Mouse (Mus musculus): Measurements from ENCODE around the gene Kif1b.

Gene Kif1b

GRCm38 (mm10) chr4:149314275-149314837, 6.9 kb upstream of the Kif1b start:
- no peak for DNase-seq (ENCODE audit: low read depth)

- no peak for DNase-seq (ENCODE audit: low read depth)
Measured at GRCm38 (mm10) chr4:149313558-149314253, 6.2 kb upstream of the Kif1b start.

GRCm38 (mm10) chr4:149311996-149312395, 4.5 kb upstream of the Kif1b start:
- no peak for DNase-seq (ENCODE audit: low read depth)

- DNase-seq (ENCODE audit: low read depth), result no peak
Measured at GRCm38 (mm10) chr4:149308491-149308820, 963 bp upstream of the Kif1b start.

GRCm38 (mm10) chr4:149306712-149307595, 539 bp downstream of the Kif1b start:
- peak; percentile 35 for DNase-seq (ENCODE audit: low read depth)

- DNase-seq (ENCODE audit: low read depth), result no peak
Measured at GRCm38 (mm10) chr4:149305761-149306711, 1.5 kb downstream of the Kif1b start.

GRCm38 (mm10) chr4:149304466-149304865, 3.0 kb downstream of the Kif1b start:
- no peak for DNase-seq (ENCODE audit: low read depth)

GRCm38 (mm10) chr4:149303502-149303901, 4.0 kb downstream of the Kif1b start:
- DNase-seq (ENCODE audit: low read depth), result no peak

- no peak for DNase-seq (ENCODE audit: low read depth)
Measured at GRCm38 (mm10) chr4:149302751-149303150, 4.7 kb downstream of the Kif1b start.

GRCm38 (mm10) chr4:149302136-149302535, 5.4 kb downstream of the Kif1b start:
- DNase-seq (ENCODE audit: low read depth), result no peak

GRCm38 (mm10) chr4:149296501-149296900, 11.0 kb downstream of the Kif1b start:
- DNase-seq (ENCODE audit: low read depth), result no peak

- no peak for DNase-seq (ENCODE audit: low read depth)
Measured at GRCm38 (mm10) chr4:149292984-149293383, 14.5 kb downstream of the Kif1b start.

- DNase-seq (ENCODE audit: low read depth), result no peak
Measured at GRCm38 (mm10) chr4:149291061-149291460, 16.4 kb downstream of the Kif1b start.

- DNase-seq (ENCODE audit: low read depth), result no peak
Measured at GRCm38 (mm10) chr4:149290157-149290750, 17.2 kb downstream of the Kif1b start.

GRCm38 (mm10) chr4:149286287-149287137, 21.0 kb downstream of the Kif1b start:
- no peak for DNase-seq (ENCODE audit: low read depth)

- DNase-seq (ENCODE audit: low read depth), result no peak
Measured at GRCm38 (mm10) chr4:149285691-149286090, 21.8 kb downstream of the Kif1b start.

GRCm38 (mm10) chr4:149283018-149283417, 24.5 kb downstream of the Kif1b start:
- DNase-seq (ENCODE audit: low read depth), result no peak

- no peak for DNase-seq (ENCODE audit: low read depth)
Measured at GRCm38 (mm10) chr4:149282025-149282738, 25.3 kb downstream of the Kif1b start.

- DNase-seq (ENCODE audit: low read depth), result peak; percentile 69
Measured at GRCm38 (mm10) chr4:149277571-149277970, 29.9 kb downstream of the Kif1b start.

- DNase-seq (ENCODE audit: low read depth), result no peak
Measured at GRCm38 (mm10) chr4:149273128-149273527, 34.4 kb downstream of the Kif1b start.
